Mouse (Mus musculus) hindbrain, embryonic 13.5 days (tissue): ENCODE data around the gene Gng3. TPM values are rescaled to one million over a fixed set of nuclear protein-coding genes. Genes with fewer than 3 reads are reported as not detected.
A peak's percentile ranks its signal among the peaks of the same experiment; 100 is the strongest.

Source experiments
- ATAC-seq: fragments of 200-750 bp; cut with Nextera tagmentation; 2 replicates; pipeline ENCODE4 v1.8.0; 2017; ENCODE audit warnings: moderate TSS enrichment; ENCODE audit not compliant: low FRiP score
- H3K27ac ChIP-seq: fragments of 300-500 bp; sonication (generic); 2 replicates; pipeline ENCODE4 v1.5.1; 2015; ENCODE audit warnings: inconsistent platforms, mild to moderate bottlenecking, moderate library complexity
- H3K27me3 ChIP-seq: fragments of 300-500 bp; sonication (generic); 2 replicates; pipeline ENCODE4 v1.6.1; 2015; ENCODE audit warnings: mild to moderate bottlenecking, inconsistent platforms
- H3K36me3 ChIP-seq: fragments of 300-500 bp; sonication (generic); 2 replicates; pipeline ENCODE4 v1.6.1; 2015; ENCODE audit warnings: mild to moderate bottlenecking, inconsistent platforms
- H3K4me1 ChIP-seq: fragments of 300-500 bp; sonication (generic); replicated peaks from 2 replicates; pipeline ENCODE4 v1.6.1; 2015; ENCODE audit warnings: inconsistent platforms
- H3K4me2 ChIP-seq: fragments of 300-500 bp; sonication (generic); 2 replicates; pipeline ENCODE4 v1.6.1; 2015; ENCODE audit warnings: inconsistent platforms, mild to moderate bottlenecking, moderate library complexity
- H3K4me3 ChIP-seq: fragments of 300-500 bp; sonication (generic); 2 replicates; pipeline ENCODE4 v1.5.1; 2015; ENCODE audit warnings: mild to moderate bottlenecking, inconsistent platforms
- H3K9ac ChIP-seq: fragments of 300-500 bp; sonication (generic); 2 replicates; pipeline ENCODE4 v1.6.1; 2015; ENCODE audit warnings: mild to moderate bottlenecking, inconsistent platforms
- H3K9me3 ChIP-seq: fragments of 300-500 bp; sonication (generic); 2 replicates; pipeline ENCODE4 v1.6.1; 2016; ENCODE audit warnings: inconsistent platforms
- WGBS: fragments of 180-500 bp; shearing (Covaris S2); methylation state at CpG from one replicate; pipeline ENCODE4 v1.1.7; 2015; 5-methylcytosine and 5-hydroxymethylcytosine counted together
- polyA plus RNA-seq: library from polyadenylated mRNA; unstranded; fragments of >200 nt; fragmentation: Nextera tagmentation; extraction: Ambion mirVana; gene quantifications from 2 replicates; pipeline ENCODE4 v1.2.1, GENCODE M21; 2015

Gene Gng3
- polyA plus RNA-seq = 346 and 374 TPM in 2 replicates

DNA sequence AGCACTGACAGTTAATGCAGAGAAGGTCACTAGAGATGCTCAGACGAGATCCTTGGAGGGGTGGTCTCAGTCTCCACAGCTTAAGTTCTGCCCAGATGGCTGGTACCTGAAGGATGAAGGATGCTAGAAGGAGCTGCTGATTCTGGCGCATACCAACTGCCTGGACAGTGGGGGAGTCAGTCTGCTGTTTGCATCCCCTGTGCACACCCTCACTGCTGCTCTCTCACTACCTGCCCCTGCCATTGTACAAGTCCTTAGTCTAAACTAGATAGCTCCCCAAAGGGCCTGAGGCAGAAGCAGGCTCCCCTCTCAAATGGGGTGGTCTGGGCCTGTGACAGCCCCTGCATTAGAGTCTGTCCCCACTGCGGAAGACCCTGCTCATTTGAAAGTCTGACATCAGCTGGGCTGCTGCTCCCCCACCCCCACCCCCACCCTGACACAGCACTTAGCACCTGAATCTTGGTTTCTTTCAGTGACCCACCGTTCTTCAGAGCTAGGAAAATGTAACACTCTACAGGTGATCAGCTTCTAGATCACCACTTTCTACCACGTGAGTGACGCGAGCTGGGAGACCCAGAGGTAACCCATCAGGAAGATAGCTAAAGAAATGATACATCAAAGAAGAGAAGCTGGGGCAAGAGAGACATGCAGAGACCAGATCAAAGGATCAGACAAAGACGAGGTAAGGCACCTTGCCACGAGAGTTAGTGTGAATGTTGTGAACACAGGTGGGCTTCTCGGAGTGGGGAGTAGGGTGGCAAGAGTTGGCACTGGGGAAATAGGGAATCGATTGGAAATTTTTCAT, at the start of gene Gng3:
Gene Gng3, minus strand, starts transcription at position 92 of the 805 bp plus-strand sequence.
- peaks cover 45% of the 10 kb centered on the region for H3K4me1 ChIP-seq
- no peaks in the 10 kb centered on the region for H3K9me3 ChIP-seq
- H3K36me3 ChIP-seq = peaks cover 35% of the 10 kb centered on the region
- peak; percentile 91 for ATAC-seq
- peak within 1 kb of the TSS; percentile 94 for H3K9ac ChIP-seq
- no peaks in the 10 kb centered on the region for H3K27me3 ChIP-seq
- H3K4me3 ChIP-seq = peak within 1 kb of the TSS; percentile 74
- WGBS = 32% methylated on average over 11 of the region's 11 CpGs
- peak within 1 kb of the TSS; percentile 99 for H3K27ac ChIP-seq
- H3K4me2 ChIP-seq = peak within 1 kb of the TSS; percentile 81

DNA sequence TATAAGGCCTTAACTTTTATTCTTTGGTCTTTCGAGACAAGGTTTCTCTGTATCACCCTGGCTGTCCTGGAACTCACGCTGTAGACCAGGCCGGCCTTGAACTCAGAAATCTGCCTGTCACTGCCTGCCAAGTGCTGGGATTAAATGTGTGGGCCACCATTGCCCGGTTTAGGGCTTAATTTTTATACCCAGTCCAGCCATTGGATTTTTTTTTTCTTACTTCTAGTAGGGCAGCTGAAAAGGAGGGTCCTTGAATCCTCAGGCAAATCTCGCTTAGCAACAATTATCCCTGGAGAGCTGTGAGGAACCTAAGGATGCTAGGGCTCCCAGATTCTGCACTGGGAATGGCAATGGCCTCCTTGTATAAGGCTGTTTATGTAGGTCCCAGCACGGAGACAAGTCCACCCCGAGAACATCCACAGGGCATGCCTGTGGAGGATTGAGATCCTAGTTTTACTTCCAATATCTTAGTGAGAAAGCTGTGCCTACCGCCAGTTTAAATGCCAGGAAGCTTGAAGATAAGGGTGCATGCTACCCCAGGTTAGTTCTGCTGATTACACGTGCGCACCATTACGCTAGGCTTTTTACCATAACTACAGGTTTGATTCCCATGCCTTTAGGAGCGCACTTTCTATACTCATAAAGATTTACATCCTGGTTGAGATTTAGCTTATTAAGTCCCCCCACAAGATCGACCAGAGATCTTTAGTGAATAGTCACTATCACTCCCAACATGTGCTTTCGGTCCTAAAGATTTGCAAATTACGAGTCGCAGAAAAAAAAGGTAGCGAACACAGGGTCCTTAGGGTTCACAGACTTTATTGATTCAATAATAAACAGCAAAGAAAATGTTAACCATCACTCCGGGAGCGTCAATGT, 48.8 kb upstream of the Gng3 start:
- H3K36me3 ChIP-seq = peaks cover 7% of the 10 kb centered on the region; the same call in 1 of the 2 replicates
- no peaks in the 10 kb centered on the region for H3K9me3 ChIP-seq
- ATAC-seq = no peak
- WGBS = 17% methylated on average over 19 of the region's 19 CpGs
- H3K4me3 ChIP-seq = peak overlapping the region; percentile 62
- H3K4me2 ChIP-seq = peak overlapping the region; percentile 76
- peak overlapping the region; percentile 81 for H3K9ac ChIP-seq
- H3K27ac ChIP-seq = peak overlapping the region; percentile 86
- no peaks in the 10 kb centered on the region for H3K27me3 ChIP-seq
- H3K4me1 ChIP-seq = peaks cover 19% of the 10 kb centered on the region

DNA sequence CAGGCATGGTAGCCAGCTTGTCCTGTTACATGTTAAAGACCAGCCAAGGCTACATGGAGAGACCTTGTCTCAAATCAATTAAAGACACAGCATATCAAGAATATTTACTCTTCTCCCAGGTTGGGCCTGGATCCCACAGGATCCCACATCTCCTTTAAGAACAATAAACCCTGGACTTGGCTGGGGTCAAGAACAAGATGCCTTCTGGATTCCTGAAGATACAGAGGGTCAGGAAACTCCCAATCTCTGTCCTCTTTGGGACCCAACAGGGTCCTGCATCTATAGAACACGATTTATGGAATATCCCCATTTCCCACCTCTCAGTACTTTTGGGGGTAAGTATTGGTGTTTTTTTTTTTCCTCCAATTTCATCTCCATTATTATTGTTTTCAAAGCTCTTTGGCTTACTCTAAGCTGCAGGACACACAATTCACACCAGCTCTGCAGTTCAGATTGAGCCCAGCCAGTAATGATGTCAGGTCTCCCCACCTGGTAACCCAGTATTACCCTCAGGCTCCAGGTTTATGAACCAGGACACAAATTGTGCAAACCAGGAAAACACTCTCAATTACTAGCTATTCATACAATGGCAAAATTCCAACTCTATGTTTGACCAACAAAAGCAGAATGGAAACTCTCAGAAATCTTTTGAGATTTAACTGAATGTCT, 48.1 kb upstream of the Gng3 start:
- Histone ChIP-seq H3K4me3 (no peak overlapping the region), H3K27ac (no peak overlapping the region), H3K27me3 (no peaks in the 10 kb centered on the region), H3K4me2 (0 out of 2 replicates have a peak overlapping the region, but pooled peaks have one; percentile 76), H3K4me1 (peaks cover 16% of the 10 kb centered on the region), H3K9me3 (no peaks in the 10 kb centered on the region), H3K36me3 (peaks cover 7% of the 10 kb centered on the region; the same call in 1 of the 2 replicates), H3K9ac (no peak overlapping the region)
- no peak for ATAC-seq
- WGBS = 50% methylated on average over 1 of the region's 1 CpGs

DNA sequence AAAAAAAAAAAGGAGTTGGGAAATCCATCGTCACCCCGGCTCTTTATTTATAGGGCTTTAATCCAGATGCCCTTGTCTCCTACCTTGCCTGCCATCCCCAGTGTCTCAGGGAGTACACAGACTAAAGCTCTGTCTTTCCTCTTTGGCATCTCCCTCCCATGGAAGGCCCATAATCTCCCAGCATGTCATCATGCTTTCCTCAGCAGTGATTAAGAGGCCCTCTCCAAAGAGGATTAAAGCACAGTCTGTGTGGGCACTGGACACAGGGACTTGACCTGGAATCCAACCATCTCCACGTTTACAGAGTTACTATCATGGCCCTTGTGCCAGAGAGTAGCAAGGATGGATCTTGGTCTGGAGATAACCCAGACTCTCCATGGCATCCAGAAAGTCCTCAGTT, 44.6 kb upstream of the Gng3 start, which contains the start of the genes Lbhd1 and Gm49403:
Gene Lbhd1, plus strand, starts transcription at position 117 of the 400 bp plus-strand sequence.
Gene Gm49403, plus strand, starts transcription at position 315 of the 400 bp plus-strand sequence.
- no peaks in the 10 kb centered on the region for H3K36me3 ChIP-seq
- ATAC-seq = no peak
- WGBS = 84% methylated on average over 3 of the region's 3 CpGs
- H3K9me3 ChIP-seq = no peaks in the 10 kb centered on the region
- H3K27ac ChIP-seq = no peak within 1 kb of the TSS
- no peak within 1 kb of the TSS for H3K4me3 ChIP-seq
- H3K9ac ChIP-seq = no peak within 1 kb of the TSS
- H3K27me3 ChIP-seq = no peaks in the 10 kb centered on the region
- H3K4me2 ChIP-seq = no peak within 1 kb of the TSS
- peaks cover 24% of the 10 kb centered on the region for H3K4me1 ChIP-seq

DNA sequence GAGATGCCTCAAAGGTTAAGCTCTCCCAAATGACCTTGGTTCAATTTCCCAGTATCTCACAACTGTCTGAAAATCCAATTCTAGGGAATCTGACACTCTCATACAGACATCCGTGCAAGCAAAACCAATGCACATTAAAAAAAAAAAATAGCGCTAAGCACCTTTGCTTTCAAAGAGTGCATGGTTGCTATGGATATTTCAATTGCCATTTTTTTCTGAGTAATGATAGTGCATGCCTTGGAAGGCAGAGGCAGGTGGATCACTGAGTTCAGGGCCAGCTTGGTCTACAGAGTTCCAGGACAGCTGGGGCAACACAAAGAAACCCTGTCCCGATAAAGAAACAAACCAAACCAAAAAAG, 42.0 kb upstream of the Gng3 start:
- Histone ChIP-seq H3K4me3 (peak overlapping the region; percentile 81), H3K4me2 (peak overlapping the region; percentile 68), H3K27me3 (no peaks in the 10 kb centered on the region), H3K4me1 (peaks cover 16% of the 10 kb centered on the region), H3K27ac (peak overlapping the region; percentile 91; the same call in 1 of the 2 replicates), H3K9me3 (no peaks in the 10 kb centered on the region), H3K9ac (peak overlapping the region; percentile 95), H3K36me3 (peaks cover 11% of the 10 kb centered on the region)
- 0 out of 2 replicates have a peak, but pooled peaks have one; percentile 3 for ATAC-seq
- WGBS = 14% methylated on average over 3 of the region's 3 CpGs

DNA sequence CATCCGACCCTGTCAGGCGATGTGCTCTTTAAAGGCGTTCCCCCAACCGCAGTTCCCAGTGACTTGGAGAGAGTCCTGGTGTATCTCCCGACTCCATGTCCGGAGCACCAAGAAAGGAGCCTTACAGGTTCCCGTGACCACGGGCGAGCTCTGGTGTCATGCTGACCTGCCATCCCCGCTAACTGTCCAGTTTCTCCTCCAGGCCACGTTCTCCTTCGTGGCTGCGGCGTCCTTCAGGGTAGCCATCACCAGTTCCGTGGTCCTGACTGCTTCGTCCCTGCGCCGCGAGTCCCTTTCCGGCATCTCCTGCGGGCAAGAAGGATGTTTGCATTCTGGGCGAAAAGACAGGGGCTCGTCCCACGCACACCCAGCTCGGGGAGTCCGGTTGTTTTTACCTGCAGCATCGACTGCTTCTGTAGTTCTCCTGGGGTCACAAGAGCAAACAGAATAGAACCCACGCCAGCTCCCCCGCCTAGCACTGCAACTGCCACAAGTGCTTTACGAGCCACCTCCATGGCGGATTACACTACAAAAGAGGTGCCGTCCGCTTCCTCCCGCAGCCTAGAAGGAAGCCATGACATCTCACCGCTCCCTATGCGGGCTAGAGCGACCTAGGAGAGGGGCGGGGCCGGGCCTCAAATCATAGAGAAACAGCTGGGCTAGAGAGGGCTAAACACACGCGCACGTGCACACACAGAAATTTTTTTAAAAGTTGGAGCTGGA, 41.5 kb upstream of the Gng3 start, which contains the start of gene Uqcc3:
Gene Uqcc3, minus strand, starts transcription at position 613 of the 723 bp plus-strand sequence.
- H3K4me1 ChIP-seq = peaks cover 16% of the 10 kb centered on the region

DNA sequence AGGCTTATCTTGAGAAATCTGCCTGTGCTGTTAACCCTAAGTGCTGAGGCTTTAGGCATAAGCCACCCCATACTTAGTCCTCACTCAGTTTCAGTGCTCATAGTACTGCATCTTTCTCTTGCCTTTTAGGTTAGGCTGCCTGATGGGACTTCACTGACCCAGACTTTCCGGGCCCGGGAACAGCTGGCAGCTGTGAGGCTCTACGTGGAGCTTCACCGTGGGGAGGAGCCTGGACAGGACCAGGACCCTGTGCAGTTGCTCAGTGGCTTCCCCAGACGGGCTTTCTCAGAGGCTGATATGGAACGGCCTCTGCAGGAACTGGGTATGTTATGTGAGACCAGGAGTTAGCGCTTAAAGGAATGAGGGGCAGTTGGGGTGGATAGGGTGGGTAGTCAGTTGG, 36.0 kb upstream of the Gng3 start:
- Histone ChIP-seq H3K4me1 (peaks cover 31% of the 10 kb centered on the region), H3K36me3 (peaks cover 42% of the 10 kb centered on the region), H3K9me3 (no peaks in the 10 kb centered on the region), H3K4me3 (no peak overlapping the region), H3K27me3 (no peaks in the 10 kb centered on the region), H3K27ac (no peak overlapping the region), H3K9ac (no peak overlapping the region; the same call in 1 of the 2 replicates), H3K4me2 (no peak overlapping the region)
- ATAC-seq = no peak
- 96% methylated on average over 7 of the region's 7 CpGs for WGBS

More for the DNA sequence above, 41.5 kb upstream of the Gng3 start, which contains the start of gene Uqcc3:
- Histone ChIP-seq H3K27me3 (no peaks in the 10 kb centered on the region), H3K9me3 (no peaks in the 10 kb centered on the region), H3K4me2 (peak within 1 kb of the TSS; percentile 68), H3K27ac (peak within 1 kb of the TSS; percentile 91), H3K9ac (peak within 1 kb of the TSS; percentile 95), H3K4me3 (peak within 1 kb of the TSS; percentile 81), H3K36me3 (peaks cover 17% of the 10 kb centered on the region)
- peak; percentile 97 for ATAC-seq
- under 1% methylated on average over 42 of the region's 42 CpGs for WGBS

DNA sequence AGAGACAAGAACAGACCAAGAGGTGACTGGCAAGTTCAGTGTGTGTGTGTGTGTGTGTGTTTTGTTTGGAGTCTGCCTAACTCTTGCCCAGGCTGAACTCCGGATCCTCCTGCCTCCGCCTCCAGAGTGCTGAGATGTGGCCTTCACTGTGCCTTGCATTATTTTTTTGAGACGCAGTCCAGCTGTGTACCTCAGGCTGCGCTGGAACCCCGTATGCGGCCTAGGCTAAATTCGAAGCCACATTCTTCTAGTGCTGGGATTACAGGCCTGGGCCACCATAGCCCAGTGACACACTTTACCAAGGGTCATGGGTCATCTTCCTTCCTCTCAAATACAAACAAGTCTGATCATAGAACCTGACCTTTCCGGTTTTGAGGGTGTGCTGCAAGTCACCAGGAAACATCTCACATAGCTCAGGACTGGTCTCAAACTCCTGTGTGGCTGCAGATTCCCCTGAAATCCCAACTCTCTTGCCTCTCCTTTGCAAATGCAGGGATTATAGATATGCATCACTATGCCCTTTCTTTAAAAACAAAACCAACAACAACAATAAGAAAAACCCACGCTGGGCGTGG, 33.4 kb upstream of the Gng3 start:
- Histone ChIP-seq H3K4me2 (peak overlapping the region; percentile 97), H3K27me3 (no peaks in the 10 kb centered on the region), H3K36me3 (peaks cover 42% of the 10 kb centered on the region), H3K9ac (peak overlapping the region; percentile 98), H3K4me1 (peaks cover 18% of the 10 kb centered on the region), H3K4me3 (peak overlapping the region; percentile 92), H3K27ac (peak overlapping the region; percentile 85; the same call in 1 of the 2 replicates), H3K9me3 (no peaks in the 10 kb centered on the region)
- no peak for ATAC-seq
- 72% methylated on average over 10 of the region's 10 CpGs for WGBS

DNA sequence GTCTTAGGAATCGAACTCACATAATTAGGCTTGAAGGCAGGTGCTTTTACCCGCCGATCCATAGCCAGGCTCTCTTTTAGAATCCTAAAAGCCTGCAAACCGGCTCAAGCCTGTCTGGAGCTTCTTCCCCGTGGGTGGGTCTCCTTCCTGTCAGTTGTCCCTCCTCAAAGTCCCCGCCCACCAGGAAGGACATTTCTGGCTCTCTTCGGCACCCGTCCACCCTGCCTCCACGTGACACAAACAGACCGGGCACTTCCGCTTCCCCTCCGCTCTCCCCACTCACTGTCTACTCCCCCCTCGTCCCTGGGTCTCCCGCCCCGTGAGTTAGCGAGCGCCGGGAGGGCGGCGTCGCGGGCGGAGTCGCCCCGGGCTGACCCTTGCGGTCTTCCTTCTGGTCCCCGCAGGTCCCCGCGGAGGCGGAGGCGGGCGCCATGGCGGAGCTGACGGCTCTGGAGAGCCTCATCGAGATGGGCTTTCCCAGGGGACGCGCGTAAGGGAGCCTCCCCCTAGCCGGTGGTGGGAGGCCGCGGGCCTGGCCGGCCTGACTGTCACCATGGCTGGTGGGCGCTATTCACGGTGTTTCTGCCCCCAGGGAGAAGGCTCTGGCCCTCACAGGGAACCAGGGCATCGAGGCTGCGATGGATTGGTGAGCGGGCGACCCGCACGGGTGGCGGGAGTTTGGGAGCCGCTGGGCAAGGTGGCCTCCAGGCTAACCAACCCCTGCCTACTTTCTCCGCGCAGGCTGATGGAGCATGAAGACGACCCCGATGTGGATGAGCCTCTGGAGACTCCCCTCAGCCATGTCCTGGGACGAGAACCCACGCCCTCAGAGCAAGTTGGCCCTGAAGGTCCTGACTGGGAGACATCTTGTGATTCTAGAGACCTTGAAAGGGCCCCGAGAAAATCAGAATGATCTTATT, 32.5 kb upstream of the Gng3 start, which contains the start of gene Ubxn1:
Gene Ubxn1, plus strand, starts transcription at position 230 of the 920 bp plus-strand sequence.
- WGBS = 1% methylated on average over 59 of the region's 59 CpGs
- peak within 1 kb of the TSS; percentile 92 for H3K4me3 ChIP-seq
- peak; percentile 98 for ATAC-seq
- H3K4me2 ChIP-seq = peak within 1 kb of the TSS; percentile 97
- no peaks in the 10 kb centered on the region for H3K27me3 ChIP-seq
- peaks cover 36% of the 10 kb centered on the region for H3K36me3 ChIP-seq
- no peaks in the 10 kb centered on the region for H3K9me3 ChIP-seq
- H3K27ac ChIP-seq = peak within 1 kb of the TSS; percentile 85
- peaks cover 18% of the 10 kb centered on the region for H3K4me1 ChIP-seq
- peak within 1 kb of the TSS; percentile 98 for H3K9ac ChIP-seq

DNA sequence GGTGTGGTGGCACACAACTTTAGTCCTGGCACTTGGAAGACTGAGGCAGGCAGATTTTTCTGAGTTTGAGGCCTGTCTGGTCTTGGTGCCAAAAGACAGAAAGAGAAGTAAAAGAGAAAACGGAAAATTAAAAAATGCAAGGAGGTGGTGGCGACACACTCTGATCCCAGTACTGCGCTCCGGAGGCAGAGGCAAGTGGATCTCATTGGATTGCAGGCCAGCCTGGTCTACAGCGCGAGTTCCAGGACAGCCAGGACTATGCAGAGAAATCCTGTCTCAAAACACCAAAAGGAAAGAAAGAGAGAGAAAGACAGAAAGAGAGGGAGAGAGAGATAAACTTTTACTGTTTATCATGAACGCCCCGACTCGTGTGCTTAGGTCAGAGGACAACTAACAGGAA, 31.8 kb upstream of the Gng3 start:
- peaks cover 29% of the 10 kb centered on the region for H3K36me3 ChIP-seq
- H3K4me2 ChIP-seq = peak overlapping the region; percentile 54
- H3K4me1 ChIP-seq = peaks cover 18% of the 10 kb centered on the region
- peak; percentile 35 for ATAC-seq
- H3K4me3 ChIP-seq = peak overlapping the region; percentile 92
- no peaks in the 10 kb centered on the region for H3K27me3 ChIP-seq
- H3K9ac ChIP-seq = peak overlapping the region; percentile 98
- H3K27ac ChIP-seq = peak overlapping the region; percentile 84
- WGBS = 62% methylated on average over 9 of the region's 9 CpGs
- no peaks in the 10 kb centered on the region for H3K9me3 ChIP-seq
